Mouse (Mus musculus) MEL (cell line): ENCODE measurements at regions not wholly inside any gene's neighbourhood (a gene's known extent, or its start where the extent isn't known, plus 50 kb on each side); places are given as distances from the start of the nearest gene placed in this dataset.
A peak's percentile ranks its signal among the peaks of the same experiment; 100 is the strongest.

ENCODE experiments used
- DNase-seq: peaks from one replicate; pipeline ENCODE4 v3.0.0; 2011; ENCODE audit warnings: low read depth, low spot score
- H3K27ac ChIP-seq: 2 replicates; pipeline ENCODE4 v1.5.1; 2012; ENCODE audit warnings: low read depth, mild to moderate bottlenecking, control low read depth, low read length, moderate library complexity; ENCODE audit not compliant: control insufficient read depth
- H3K27me3 ChIP-seq, 2 experiments: fragments of 150-350 bp in 1 of 2; sonication (generic) in 1 of 2; 2 replicates each; pipeline ENCODE4 v1.6.1; 2012; ENCODE audit warnings: low read length in 2 of 2, mild to moderate bottlenecking in 2 of 2, improper control_type of control experiment in 1 of 2, moderate library complexity in 1 of 2; ENCODE audit not compliant: insufficient read depth in 2 of 2, control insufficient read depth in 1 of 2
- H3K36me3 ChIP-seq, 2 experiments: 2 replicates each; pipeline ENCODE4 v1.6.1; 2012 to 2014; ENCODE audit warnings: low read length in 2 of 2, improper control_type of control experiment in 1 of 2, inconsistent platforms in 1 of 2, mild to moderate bottlenecking in 1 of 2; ENCODE audit not compliant: insufficient read depth in 2 of 2, control insufficient read depth in 1 of 2
- H3K4me1 ChIP-seq, 2 experiments: fragments of 150-350 bp in 1 of 2; sonication (generic) in 1 of 2; 2 replicates each; pipeline ENCODE4 v1.6.1; 2012; ENCODE audit warnings: low read length in 2 of 2, improper control_type of control experiment in 1 of 2, mild to moderate bottlenecking in 1 of 2; ENCODE audit not compliant: insufficient read depth in 2 of 2, control insufficient read depth in 1 of 2
- H3K4me3 ChIP-seq, 2 experiments: fragments of 150-350 bp in 1 of 2; sonication (generic) in 1 of 2; 2 replicates each; pipeline ENCODE4 v1.5.1; 2012; ENCODE audit warnings: low read depth in 2 of 2, low read length in 2 of 2, mild to moderate bottlenecking in 2 of 2, moderate library complexity in 2 of 2, control low read depth in 1 of 2, improper control_type of control experiment in 1 of 2; ENCODE audit not compliant: control insufficient read depth in 1 of 2, insufficient read depth in 1 of 2
- H3K79me2 ChIP-seq: 2 replicates; pipeline ENCODE4 v1.6.1; 2012; ENCODE audit warnings: mild to moderate bottlenecking, low read length, moderate library complexity; ENCODE audit not compliant: control insufficient read depth, poor library complexity, insufficient read depth
- H3K9ac ChIP-seq: 2 replicates; pipeline ENCODE4 v1.6.1; 2012; ENCODE audit warnings: low read depth, mild to moderate bottlenecking, control low read depth, low read length, moderate library complexity; ENCODE audit not compliant: control insufficient read depth, poor library complexity, severe bottlenecking
- H3K9me3 ChIP-seq: fragments of 150-350 bp; sonication (generic); replicated peaks from 2 replicates; pipeline ENCODE4 v1.6.1; 2012; ENCODE audit warnings: mild to moderate bottlenecking, low read length, improper control_type of control experiment, moderate library complexity; ENCODE audit not compliant: insufficient read depth
- BHLHE40 ChIP-seq: IDR thresholded peaks from 2 replicates; pipeline ENCODE4 v1.6.1; 2012; ENCODE audit warnings: low read depth, mild to moderate bottlenecking, inconsistent platforms, low read length, improper control_type of control experiment, borderline replicate concordance
- CTCF ChIP-seq, 3 experiments: IDR thresholded peaks in 2 of 3; conservative IDR thresholded peaks in 1 of 3; 2 replicates each; pipeline ENCODE4 v1.5.1; 2011 to 2012; ENCODE audit warnings: low read length in 3 of 3, low read depth in 2 of 3, mild to moderate bottlenecking in 2 of 3, improper control_type of control experiment in 1 of 3, inconsistent platforms in 1 of 3, mixed read lengths in 1 of 3, moderate library complexity in 1 of 3; ENCODE audit not compliant: control insufficient read depth in 1 of 3, insufficient read depth in 1 of 3, poor library complexity in 1 of 3, severe bottlenecking in 1 of 3
- E2F4 ChIP-seq: IDR thresholded peaks from 2 replicates; pipeline ENCODE4 v1.6.1; 2011; ENCODE audit warnings: low read depth, low read length, improper control_type of control experiment, borderline replicate concordance
- GABPA ChIP-seq: IDR thresholded peaks from 2 replicates; pipeline ENCODE4 v1.6.1; 2012; ENCODE audit warnings: low read depth, mild to moderate bottlenecking, inconsistent platforms, low read length, improper control_type of control experiment, moderate library complexity
- GATA1 ChIP-seq: IDR thresholded peaks from 2 replicates; pipeline ENCODE4 v1.6.1; 2011; ENCODE audit warnings: low read depth, low read length, improper control_type of control experiment
- HCFC1 ChIP-seq: IDR thresholded peaks from 2 replicates; pipeline ENCODE4 v1.6.1; 2012; ENCODE audit warnings: low read depth, mild to moderate bottlenecking, inconsistent platforms, low read length, improper control_type of control experiment, moderate library complexity
- JUND ChIP-seq: IDR thresholded peaks from 2 replicates; pipeline ENCODE4 v1.6.1; 2011; ENCODE audit warnings: low read depth, mild to moderate bottlenecking, improper control_type of control experiment, low read length
- MAFK ChIP-seq: IDR thresholded peaks from 2 replicates; pipeline ENCODE4 v1.6.1; 2011; ENCODE audit warnings: low read depth, mild to moderate bottlenecking, low read length, improper control_type of control experiment, borderline replicate concordance
- MXI1 ChIP-seq: IDR thresholded peaks from 2 replicates; pipeline ENCODE4 v1.6.1; 2011; ENCODE audit warnings: mild to moderate bottlenecking, low read depth, low read length, improper control_type of control experiment
- MYB ChIP-seq: IDR thresholded peaks from 2 replicates; pipeline ENCODE4 v1.6.1; 2011; ENCODE audit warnings: mild to moderate bottlenecking, low read depth, low read length, improper control_type of control experiment
- NELFE ChIP-seq: IDR thresholded peaks from 2 replicates; pipeline ENCODE4 v1.6.1; 2011; ENCODE audit warnings: low read depth, low read length, improper control_type of control experiment
- NRF1 ChIP-seq: IDR thresholded peaks from 2 replicates; pipeline ENCODE4 v1.6.1; 2014; ENCODE audit warnings: low read depth, mild to moderate bottlenecking, inconsistent platforms, low read length, improper control_type of control experiment, moderate library complexity; ENCODE audit not compliant: poor library complexity, insufficient read depth, severe bottlenecking
- POLR2A ChIP-seq, 2 experiments: IDR thresholded peaks; 2 replicates each; pipeline ENCODE4 v1.6.1; 2011 to 2012; ENCODE audit warnings: low read length in 2 of 2, mild to moderate bottlenecking in 2 of 2, control low read depth in 1 of 2, improper control_type of control experiment in 1 of 2, low read depth in 1 of 2, moderate library complexity in 1 of 2; ENCODE audit not compliant: control insufficient read depth in 1 of 2, insufficient read depth in 1 of 2, poor library complexity in 1 of 2
- POLR2AphosphoS5 ChIP-seq: IDR thresholded peaks from 2 replicates; pipeline ENCODE4 v1.6.1; 2012; ENCODE audit warnings: low read depth, borderline replicate concordance, mild to moderate bottlenecking, inconsistent platforms, low read length, moderate library complexity, mixed read lengths
- RAD21 ChIP-seq: IDR thresholded peaks from 2 replicates; pipeline ENCODE4 v1.6.1; 2011; ENCODE audit warnings: mild to moderate bottlenecking, low read depth, low read length, improper control_type of control experiment
- RCOR1 ChIP-seq: IDR thresholded peaks from 2 replicates; pipeline ENCODE4 v1.6.1; 2012; ENCODE audit warnings: low read depth, mild to moderate bottlenecking, inconsistent platforms, low read length, improper control_type of control experiment
- SMC3 ChIP-seq: IDR thresholded peaks from 2 replicates; pipeline ENCODE4 v1.6.1; 2011; ENCODE audit warnings: low read depth, low read length, improper control_type of control experiment
- USF1 ChIP-seq: IDR thresholded peaks from 2 replicates; pipeline ENCODE4 v1.6.1; 2014; ENCODE audit warnings: low read depth, mild to moderate bottlenecking, inconsistent platforms, low read length, improper control_type of control experiment, moderate library complexity
- ZC3H11A ChIP-seq: IDR thresholded peaks from 2 replicates; pipeline ENCODE4 v1.6.1; 2012; ENCODE audit warnings: low read depth, mild to moderate bottlenecking, inconsistent platforms, low read length, improper control_type of control experiment

- Histone ChIP-seq H3K27ac (no peak overlapping the region), H3K4me1 (no peaks in the 10 kb centered on the region), H3K36me3 (no peaks in the 10 kb centered on the region), H3K79me2 (no peaks in the 10 kb centered on the region), H3K27me3 (no peaks in the 10 kb centered on the region), H3K4me3 (no peak overlapping the region), H3K9ac (no peak overlapping the region), H3K9me3 (no peaks in the 10 kb centered on the region)
- TF ChIP-seq USF1 = no peak
- no peak for TF ChIP-seq RCOR1
- no peak for TF ChIP-seq SMC3
- no peak for TF ChIP-seq MAFK
- TF ChIP-seq CTCF (IDR thresholded peaks at IDR 0.05 in 2 of 3, conservative IDR thresholded peaks at IDR 0.05 in 1 of 3; ENCODE audit: control insufficient read depth in 1 of 3, insufficient read depth in 1 of 3, low read depth in 2 of 3, low read length in 3 of 3, poor library complexity in 1 of 3, severe bottlenecking in 1 of 3) = no peak
- no peak for TF ChIP-seq ZC3H11A
- no peak for TF ChIP-seq RAD21
- TF ChIP-seq MYB = no peak
- no peak for TF ChIP-seq BHLHE40
- no peak for TF ChIP-seq NRF1
- TF ChIP-seq HCFC1 = no peak
- no peak for TF ChIP-seq POLR2A (IDR thresholded peaks at IDR 0.05; ENCODE audit: control insufficient read depth in 1 of 2, insufficient read depth in 1 of 2, low read depth in 1 of 2, low read length in 2 of 2, poor library complexity in 1 of 2)
- no peak for TF ChIP-seq POLR2AphosphoS5
- no peak for TF ChIP-seq GABPA
- peak; percentile 6 for DNase-seq
Observed at GRCm38 (mm10) chr1:141897924-141898455, 1652.0 kb downstream of the Kcnt2 start.

DNA sequence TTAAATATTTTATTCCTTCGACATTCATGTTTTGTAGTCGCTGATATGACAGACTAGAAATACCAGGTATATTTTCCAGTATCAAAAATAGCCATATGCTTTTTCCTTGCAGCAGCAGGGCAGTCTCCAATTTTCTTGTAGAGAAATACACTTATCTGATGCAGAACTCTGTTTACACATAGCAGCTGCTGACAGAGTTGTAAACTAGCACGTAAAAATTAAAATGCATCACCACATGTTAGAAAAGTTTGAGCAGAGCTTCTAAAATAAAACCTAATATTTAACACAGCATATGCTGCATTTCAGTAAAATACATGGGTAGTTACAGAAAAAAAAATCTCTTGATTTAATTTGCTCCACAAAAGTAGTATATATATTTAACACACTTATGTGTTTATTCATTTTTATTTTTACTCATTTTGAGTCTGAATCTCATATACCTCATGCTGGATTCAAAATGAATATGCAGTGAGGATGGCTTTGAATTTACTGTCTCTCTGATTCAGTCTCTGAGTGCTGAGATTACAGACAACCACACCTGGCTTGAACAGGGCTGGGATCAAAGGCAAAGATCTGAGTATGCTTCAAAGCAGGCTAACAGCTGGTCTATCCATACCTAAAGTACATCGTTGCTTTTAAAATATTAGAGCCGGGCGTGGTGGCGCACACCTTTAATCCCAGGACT lies 1665.9 kb downstream of the Kcnt2 start:
- H3K4me3 ChIP-seq = no peak overlapping the region
- H3K27ac ChIP-seq = no peak overlapping the region
- no peaks in the 10 kb centered on the region for H3K27me3 ChIP-seq
- no peaks in the 10 kb centered on the region for H3K4me1 ChIP-seq
- TF ChIP-seq MXI1 (no peak), JUND (no peak), NRF1 (no peak), E2F4 (no peak), RAD21 (no peak), GATA1 (no peak), NELFE (no peak), MYB (no peak)
- TF ChIP-seq, all 39 proteins: peak for 0
- Histone ChIP-seq H3K9me3 (no peaks in the 10 kb centered on the region), H3K79me2 (no peaks in the 10 kb centered on the region), H3K36me3 (no peaks in the 10 kb centered on the region), H3K9ac (no peak overlapping the region)
- DNase-seq = no peak
